Mouse (Mus musculus): ENCODE data around the gene Trpv4. TPM values are rescaled to one million over a fixed set of nuclear protein-coding genes. Genes with fewer than 3 reads are reported as not detected.

Trpv4 gene
- polyA plus RNA-seq, 1 experiment from 2014 or later, result 0.55 TPM

GRCm38 (mm10) chr5:114593161-114593821 is 64.9 kb downstream of the Trpv4 start:
- DNase-seq (ENCODE audit: low spot score) (peak; percentile 66), ATAC-seq (peak; percentile 21; the same call in 1 of the 2 replicates)
- Histone ChIP-seq H3K9ac (ENCODE audit: low read length) (peak overlapping the region; percentile 29; the same call in 1 of the 2 replicates), H3K27me3 (replicated peaks; ENCODE audit: control insufficient read depth, insufficient read depth, low read length) (no peaks in the 10 kb centered on the region), H3K4me1 (ENCODE audit: control insufficient read depth, insufficient read depth, low read length) (peaks cover 61% of the 10 kb centered on the region), H3K36me3 (ENCODE audit: control insufficient read depth, insufficient read depth, low read length) (0 out of 2 replicates have a peak, but pooled peaks cover 4% of the 10 kb centered on the region), H3K9me3 (replicated peaks; ENCODE audit: control insufficient read depth, low read length) (no peaks in the 10 kb centered on the region), H3K4me3 (ENCODE audit: low read depth, low read length) (no peak overlapping the region), H3K4me2 (ENCODE audit: low read length) (peak overlapping the region; percentile 28), H3K27ac (ENCODE audit: low read depth, low read length) (peak overlapping the region; percentile 53)
- 30% methylated on average over 12 of the region's 12 CpGs for WGBS

GRCm38 (mm10) chr5:114592463-114593160 is 65.6 kb downstream of the Trpv4 start:
- 0 out of 2 replicates have a peak, but pooled peaks cover 4% of the 10 kb centered on the region for H3K36me3 ChIP-seq (ENCODE audit: control insufficient read depth, insufficient read depth, low read length)
- no peaks in the 10 kb centered on the region for H3K9me3 ChIP-seq (replicated peaks; ENCODE audit: control insufficient read depth, low read length)
- WGBS, result 29% methylated on average over 19 of the region's 19 CpGs
- H3K27me3 ChIP-seq (replicated peaks; ENCODE audit: control insufficient read depth, insufficient read depth, low read length), result no peaks in the 10 kb centered on the region
- ATAC-seq (no peak), DNase-seq (ENCODE audit: low spot score) (no peak)
- H3K27ac ChIP-seq (ENCODE audit: low read depth, low read length), result peak overlapping the region; percentile 67
- H3K4me1 ChIP-seq (ENCODE audit: control insufficient read depth, insufficient read depth, low read length), result peaks cover 63% of the 10 kb centered on the region
- no peak overlapping the region for H3K9ac ChIP-seq (ENCODE audit: low read length)
- H3K4me3 ChIP-seq (ENCODE audit: low read depth, low read length), result no peak overlapping the region
- peak overlapping the region; percentile 28 for H3K4me2 ChIP-seq (ENCODE audit: low read length)

DNA sequence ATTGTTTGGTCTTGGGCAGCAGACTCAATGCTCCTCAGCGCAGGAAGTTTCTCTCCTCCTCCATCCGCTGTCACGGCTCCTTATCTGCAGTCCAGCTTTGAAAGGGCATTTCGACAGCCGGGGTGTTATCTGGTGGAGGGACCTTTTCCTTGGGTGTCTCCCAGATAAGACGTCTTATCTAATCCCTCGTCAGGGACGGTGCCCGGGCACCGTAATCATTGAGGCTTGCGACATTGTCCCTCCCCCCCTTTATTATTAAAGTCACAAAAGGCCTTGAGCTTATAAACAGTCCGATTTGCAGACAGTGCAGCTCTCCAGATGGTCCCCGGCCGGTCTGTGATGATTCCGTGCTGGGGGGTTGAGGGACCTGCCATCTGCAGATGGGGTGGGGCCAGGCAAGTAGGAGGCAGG is 67.1 kb downstream of the Trpv4 start:
- no peaks in the 10 kb centered on the region for H3K9me3 ChIP-seq (replicated peaks; ENCODE audit: control insufficient read depth, low read length)
- 41% methylated on average over 15 of the region's 15 CpGs for WGBS
- ATAC-seq (no peak), DNase-seq (ENCODE audit: low spot score) (no peak)
- 0 out of 2 replicates have a peak overlapping the region, but pooled peaks have one; percentile 21 for H3K9ac ChIP-seq (ENCODE audit: low read length)
- H3K36me3 ChIP-seq (ENCODE audit: control insufficient read depth, insufficient read depth, low read length), result 0 out of 2 replicates have a peak, but pooled peaks cover 4% of the 10 kb centered on the region
- H3K4me2 ChIP-seq (ENCODE audit: low read length), result 0 out of 2 replicates have a peak overlapping the region, but pooled peaks have one; percentile 1
- peaks cover 57% of the 10 kb centered on the region for H3K4me1 ChIP-seq (ENCODE audit: control insufficient read depth, insufficient read depth, low read length)
- H3K27ac ChIP-seq (ENCODE audit: low read depth, low read length), result peak overlapping the region; percentile 67
- H3K27me3 ChIP-seq (replicated peaks; ENCODE audit: control insufficient read depth, insufficient read depth, low read length), result no peaks in the 10 kb centered on the region
- no peak overlapping the region for H3K4me3 ChIP-seq (ENCODE audit: low read depth, low read length)

DNA sequence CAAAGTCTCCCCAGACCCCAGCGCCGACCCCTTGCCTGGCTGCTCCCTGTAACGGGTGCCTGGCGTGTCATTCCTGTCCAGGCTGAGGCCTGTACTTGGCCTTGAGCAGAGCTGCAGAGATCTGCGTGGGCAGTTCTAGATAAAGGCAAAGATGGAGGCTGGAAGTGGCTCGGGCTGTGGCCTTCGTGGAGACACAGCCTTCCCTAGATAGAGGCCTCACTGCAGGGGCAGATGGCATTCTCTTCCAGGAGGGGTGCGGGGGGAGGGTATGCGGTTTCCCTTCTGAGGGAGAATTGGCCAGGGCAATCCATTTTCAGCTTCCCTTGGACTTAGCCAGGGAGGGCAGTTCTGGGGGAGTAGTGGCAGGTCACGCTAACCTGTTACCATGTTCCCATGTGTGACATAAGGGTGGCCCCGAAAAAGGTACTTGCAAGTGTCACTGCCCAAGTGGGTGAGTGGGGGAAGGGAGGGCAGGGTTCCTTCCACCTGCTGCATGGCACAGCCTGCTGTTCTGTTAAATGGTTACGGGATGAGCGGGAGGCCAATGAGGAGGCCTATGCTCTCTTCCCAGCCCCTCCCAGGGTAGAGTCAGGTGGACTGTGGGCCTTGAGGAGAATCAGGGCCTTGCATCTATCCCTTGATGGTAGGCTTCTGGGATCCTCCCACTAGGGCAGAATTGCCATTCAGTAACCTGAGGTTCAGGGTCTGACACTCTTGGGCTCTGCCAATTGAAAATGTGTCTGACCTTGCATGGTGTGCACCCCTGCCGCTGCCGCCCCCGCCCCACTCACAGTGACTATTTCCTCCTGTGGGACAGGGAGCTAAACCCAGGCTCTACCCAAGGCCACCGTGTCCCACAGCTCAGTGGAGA is 67.9 kb downstream of the Trpv4 start:
- no peak for DNase-seq (ENCODE audit: low spot score)
- H3K27me3 ChIP-seq (replicated peaks; ENCODE audit: control insufficient read depth, insufficient read depth, low read length), result no peaks in the 10 kb centered on the region
- H3K9ac ChIP-seq (ENCODE audit: low read length), result no peak overlapping the region
- peak overlapping the region; percentile 67; the same call in 1 of the 2 replicates for H3K27ac ChIP-seq (ENCODE audit: low read depth, low read length)
- no peak overlapping the region for H3K4me2 ChIP-seq (ENCODE audit: low read length)
- 0 out of 2 replicates have a peak, but pooled peaks cover 4% of the 10 kb centered on the region for H3K36me3 ChIP-seq (ENCODE audit: control insufficient read depth, insufficient read depth, low read length)
- H3K9me3 ChIP-seq (replicated peaks; ENCODE audit: control insufficient read depth, low read length), result no peaks in the 10 kb centered on the region
- no peak overlapping the region for H3K4me3 ChIP-seq (ENCODE audit: low read depth, low read length)
- ATAC-seq, result no peak
- peaks cover 62% of the 10 kb centered on the region for H3K4me1 ChIP-seq (ENCODE audit: control insufficient read depth, insufficient read depth, low read length)
- 76% methylated on average over 17 of the region's 17 CpGs for WGBS

- Histone ChIP-seq H3K9me3 (replicated peaks; ENCODE audit: control insufficient read depth, low read length) (no peaks in the 10 kb centered on the region), H3K9ac (ENCODE audit: low read length) (no peak overlapping the region), H3K36me3 (ENCODE audit: control insufficient read depth, insufficient read depth, low read length) (0 out of 2 replicates have a peak, but pooled peaks cover under 1% of the 10 kb centered on the region), H3K27me3 (replicated peaks; ENCODE audit: control insufficient read depth, insufficient read depth, low read length) (peaks cover 4% of the 10 kb centered on the region; the same call in 1 of the 2 replicates), H3K27ac (ENCODE audit: low read depth, low read length) (0 out of 2 replicates have a peak overlapping the region, but pooled peaks have one; percentile 14), H3K4me1 (ENCODE audit: control insufficient read depth, insufficient read depth, low read length) (peaks cover 62% of the 10 kb centered on the region), H3K4me3 (ENCODE audit: low read depth, low read length) (no peak overlapping the region), H3K4me2 (ENCODE audit: low read length) (no peak overlapping the region)
- DNase-seq (ENCODE audit: low spot score) (no peak), ATAC-seq (no peak)
- 33% methylated on average over 2 of the region's 2 CpGs for WGBS
Observed at GRCm38 (mm10) chr5:114589454-114589853, 68.8 kb downstream of the Trpv4 start.

DNA sequence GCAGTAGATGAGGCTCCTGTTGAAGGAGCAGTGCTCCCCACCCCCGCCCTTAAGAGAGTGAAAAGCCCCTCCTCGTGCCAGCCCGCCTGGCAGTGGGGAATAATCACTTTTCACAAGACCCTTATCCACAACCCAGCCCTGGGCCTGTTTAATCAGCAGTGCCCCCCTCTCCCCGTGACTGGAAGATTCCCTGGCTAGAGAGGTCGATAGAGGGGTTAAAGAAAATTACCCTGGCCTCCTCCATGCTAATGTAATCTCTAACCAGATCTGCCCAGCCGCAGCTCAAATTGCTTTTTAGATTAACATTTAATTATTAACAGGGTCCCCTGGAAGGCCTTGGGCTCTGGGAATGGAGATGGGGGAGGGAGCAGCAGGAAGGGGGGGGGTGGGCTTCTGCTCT is 69.2 kb downstream of the Trpv4 start:
- ATAC-seq, result no peak
- no peak for DNase-seq (ENCODE audit: low spot score)
- peaks cover 4% of the 10 kb centered on the region; the same call in 1 of the 2 replicates for H3K27me3 ChIP-seq (replicated peaks; ENCODE audit: control insufficient read depth, insufficient read depth, low read length)
- 12% methylated on average over 6 of the region's 6 CpGs for WGBS
- no peak overlapping the region for H3K4me2 ChIP-seq (ENCODE audit: low read length)
- H3K27ac ChIP-seq (ENCODE audit: low read depth, low read length), result no peak overlapping the region
- H3K4me1 ChIP-seq (ENCODE audit: control insufficient read depth, insufficient read depth, low read length), result peaks cover 64% of the 10 kb centered on the region
- H3K36me3 ChIP-seq (ENCODE audit: control insufficient read depth, insufficient read depth, low read length), result no peaks in the 10 kb centered on the region
- H3K4me3 ChIP-seq (ENCODE audit: low read depth, low read length), result no peak overlapping the region
- H3K9me3 ChIP-seq (replicated peaks; ENCODE audit: control insufficient read depth, low read length), result no peaks in the 10 kb centered on the region
- no peak overlapping the region for H3K9ac ChIP-seq (ENCODE audit: low read length)

DNA sequence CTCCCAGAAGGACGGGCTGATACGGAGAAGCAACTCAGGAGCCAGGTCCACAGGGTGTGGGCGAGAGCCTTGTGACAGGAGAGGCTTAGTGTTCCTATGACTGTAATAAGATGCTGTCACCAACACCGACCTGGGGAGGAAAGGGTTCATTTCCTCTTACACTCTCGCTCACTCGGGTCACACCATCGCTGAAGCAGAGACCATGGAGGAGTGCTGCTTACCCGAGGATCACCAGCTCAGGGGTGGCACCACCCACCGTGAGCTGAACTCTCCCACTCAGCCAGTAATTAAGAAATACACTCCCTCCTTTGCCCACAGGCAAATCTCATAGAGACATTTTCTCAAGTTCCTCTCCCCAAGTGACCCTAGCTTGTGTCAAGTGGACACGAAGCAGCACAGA is 69.8 kb downstream of the Trpv4 start:
- Histone ChIP-seq H3K9ac (ENCODE audit: low read length) (no peak overlapping the region), H3K4me3 (ENCODE audit: low read depth, low read length) (no peak overlapping the region), H3K4me1 (ENCODE audit: control insufficient read depth, insufficient read depth, low read length) (peaks cover 60% of the 10 kb centered on the region), H3K27me3 (replicated peaks; ENCODE audit: control insufficient read depth, insufficient read depth, low read length) (peaks cover 4% of the 10 kb centered on the region; the same call in 1 of the 2 replicates), H3K27ac (ENCODE audit: low read depth, low read length) (no peak overlapping the region), H3K9me3 (replicated peaks; ENCODE audit: control insufficient read depth, low read length) (no peaks in the 10 kb centered on the region), H3K4me2 (ENCODE audit: low read length) (no peak overlapping the region), H3K36me3 (ENCODE audit: control insufficient read depth, insufficient read depth, low read length) (no peaks in the 10 kb centered on the region)
- DNase-seq (ENCODE audit: low spot score) (no peak), ATAC-seq (no peak)
- WGBS, result 55% methylated on average over 10 of the region's 10 CpGs

DNA sequence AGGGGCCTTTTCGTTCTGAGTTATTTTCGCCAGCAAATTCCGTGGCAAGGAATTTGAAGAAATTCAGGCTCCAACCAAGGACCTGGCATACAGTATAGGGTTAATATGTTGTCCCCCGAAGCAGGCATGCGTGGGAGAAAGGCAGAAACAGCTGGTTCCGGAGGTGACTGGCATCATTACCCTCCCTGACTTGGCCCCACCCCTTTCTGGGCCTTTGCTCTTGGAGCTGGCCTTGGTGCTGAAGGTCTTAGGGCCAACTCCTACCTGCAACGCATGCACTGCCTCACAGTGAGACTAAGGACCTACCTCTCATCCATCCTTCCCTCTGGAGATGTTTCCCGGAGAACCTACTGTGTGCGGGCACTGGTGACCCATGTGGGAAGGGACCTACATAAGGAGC is 70.3 kb downstream of the Trpv4 start:
- DNase-seq (ENCODE audit: low spot score), result no peak
- Histone ChIP-seq H3K27me3 (replicated peaks; ENCODE audit: control insufficient read depth, insufficient read depth, low read length) (peaks cover 5% of the 10 kb centered on the region; the same call in 1 of the 2 replicates), H3K4me2 (ENCODE audit: low read length) (no peak overlapping the region), H3K9me3 (replicated peaks; ENCODE audit: control insufficient read depth, low read length) (no peaks in the 10 kb centered on the region), H3K9ac (ENCODE audit: low read length) (no peak overlapping the region), H3K27ac (ENCODE audit: low read depth, low read length) (0 out of 2 replicates have a peak overlapping the region, but pooled peaks have one; percentile 14), H3K4me3 (ENCODE audit: low read depth, low read length) (no peak overlapping the region), H3K36me3 (ENCODE audit: control insufficient read depth, insufficient read depth, low read length) (no peaks in the 10 kb centered on the region), H3K4me1 (ENCODE audit: control insufficient read depth, insufficient read depth, low read length) (peaks cover 55% of the 10 kb centered on the region)
- no peak for ATAC-seq
- 44% methylated on average over 9 of the region's 9 CpGs for WGBS

Measured in forebrain, embryonic 14.5 days (tissue).